Mouse (Mus musculus): ENCODE data around the gene Fanci.

The Fanci gene

DNA sequence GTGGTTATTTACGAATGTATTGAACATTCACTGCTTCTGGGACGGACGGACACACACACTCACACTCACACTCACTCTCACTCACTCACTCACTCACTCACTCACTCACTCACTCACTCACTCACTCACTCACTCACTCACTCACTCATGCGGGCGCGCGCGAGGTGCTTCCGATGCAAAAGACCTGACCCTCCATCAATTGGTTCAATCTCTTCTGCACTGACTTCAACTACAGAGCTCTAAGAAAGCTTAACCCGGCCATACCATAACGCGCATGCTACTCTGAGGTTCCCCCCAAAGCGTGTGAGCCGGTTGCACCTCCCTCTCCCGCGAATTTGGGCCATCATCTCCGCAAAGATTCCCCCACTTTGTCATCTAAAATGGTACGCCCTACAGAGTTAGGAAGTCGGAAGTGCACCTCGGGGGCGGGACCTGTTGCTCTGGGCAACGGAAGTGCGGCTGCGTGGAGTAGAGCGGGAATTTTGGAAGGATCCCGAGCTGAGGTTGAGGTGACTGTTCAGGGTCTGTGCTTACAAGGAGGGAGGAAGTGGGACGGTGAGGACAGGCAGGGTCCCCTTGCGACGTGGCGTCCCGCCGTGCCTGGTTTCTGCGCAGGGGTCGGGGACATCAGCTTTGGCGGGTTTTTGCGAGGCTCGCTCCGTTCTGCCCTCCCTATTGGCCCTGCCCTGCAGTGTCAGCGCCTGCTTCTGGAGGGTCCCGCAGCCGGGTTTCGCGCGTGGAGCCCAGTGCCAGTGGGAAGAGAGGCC, at the start of gene Fanci:
Gene Fanci, plus strand, starts transcription at position 47 of the 767 bp plus-strand sequence.
- under 1% methylated on average over 44 of the region's 44 CpGs for WGBS

DNA sequence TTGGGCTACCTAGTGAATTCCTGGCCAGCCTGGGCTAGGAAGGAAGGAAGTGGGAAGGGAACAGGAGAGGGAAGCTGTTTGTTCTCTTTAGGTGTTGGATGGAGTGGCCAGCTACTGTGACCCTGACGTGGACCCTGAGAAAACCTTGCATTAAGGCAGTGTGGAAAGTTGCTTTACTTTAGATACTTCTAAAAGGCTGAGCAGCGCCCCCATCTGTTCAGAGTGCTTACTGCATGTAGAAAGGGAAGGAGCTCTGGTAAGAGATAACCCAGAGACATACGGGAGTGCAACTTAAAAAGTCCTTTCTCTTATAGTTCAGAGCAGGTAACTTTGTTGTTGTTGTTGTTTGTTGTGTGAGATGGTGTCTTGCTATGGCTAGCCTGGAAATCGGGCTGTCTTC, 45.8 kb upstream of the Fanci start:
- 41% methylated on average over 4 of the region's 4 CpGs for WGBS

DNA sequence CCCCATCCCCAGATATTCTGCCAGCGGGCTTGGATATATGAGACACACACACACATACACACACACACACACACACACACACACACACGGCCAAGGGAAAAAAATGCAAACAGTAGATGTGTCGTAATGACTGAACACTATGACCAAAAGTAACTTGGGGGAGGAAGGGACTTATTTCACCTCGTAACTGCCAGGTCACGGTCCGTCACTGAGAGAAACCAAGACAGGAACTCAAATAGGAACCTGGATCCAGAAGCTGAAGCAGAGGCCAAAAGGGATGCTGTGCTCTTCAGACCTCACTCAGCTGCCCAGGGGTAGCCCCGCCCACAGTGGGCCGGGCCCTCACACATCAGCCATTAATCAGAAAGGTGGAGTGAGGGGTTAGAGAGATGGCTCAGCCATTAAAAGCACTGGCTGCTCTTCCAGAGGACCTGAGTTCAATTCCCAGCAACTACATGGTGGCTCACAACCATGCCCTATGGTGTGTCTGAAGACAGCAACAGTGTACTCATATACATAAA, 45.1 kb upstream of the Fanci start:
- 72% methylated on average over 8 of the region's 8 CpGs for WGBS

DNA sequence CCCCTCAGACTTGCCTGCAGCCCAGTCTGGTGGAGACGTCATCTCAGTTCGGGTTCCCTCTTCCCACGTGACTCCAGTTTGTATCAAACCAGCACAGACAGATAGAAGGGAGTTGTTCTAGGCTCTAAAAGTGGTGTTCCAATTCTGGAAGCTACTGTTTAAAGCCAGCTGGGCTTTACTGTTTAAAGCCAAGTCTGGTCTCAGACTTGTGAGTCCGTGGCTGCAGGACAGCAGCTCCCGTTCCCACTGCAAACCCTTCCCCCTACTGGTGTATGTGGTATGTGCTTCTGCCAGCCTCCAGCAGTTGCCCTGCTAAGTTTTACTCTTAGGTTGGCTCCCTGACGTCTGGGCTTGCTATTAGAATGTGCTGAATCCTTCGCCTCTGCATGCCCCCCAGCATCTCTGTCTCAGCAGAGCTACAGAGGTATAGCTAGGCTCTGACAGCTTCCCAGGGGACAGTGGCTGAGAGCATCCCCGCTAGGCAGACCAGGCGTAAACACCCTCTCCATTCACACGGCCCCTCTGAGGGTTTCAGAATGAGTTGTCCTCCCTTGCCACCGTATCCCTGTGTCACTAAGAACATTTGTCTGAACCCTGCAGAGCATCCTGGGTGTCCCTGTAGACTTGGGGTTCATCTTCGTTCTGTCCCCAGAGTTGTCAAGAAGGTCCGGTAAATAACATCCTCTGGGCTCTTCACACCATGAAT, 44.5 kb upstream of the Fanci start:
- 36% methylated on average over 13 of the region's 13 CpGs for WGBS

DNA sequence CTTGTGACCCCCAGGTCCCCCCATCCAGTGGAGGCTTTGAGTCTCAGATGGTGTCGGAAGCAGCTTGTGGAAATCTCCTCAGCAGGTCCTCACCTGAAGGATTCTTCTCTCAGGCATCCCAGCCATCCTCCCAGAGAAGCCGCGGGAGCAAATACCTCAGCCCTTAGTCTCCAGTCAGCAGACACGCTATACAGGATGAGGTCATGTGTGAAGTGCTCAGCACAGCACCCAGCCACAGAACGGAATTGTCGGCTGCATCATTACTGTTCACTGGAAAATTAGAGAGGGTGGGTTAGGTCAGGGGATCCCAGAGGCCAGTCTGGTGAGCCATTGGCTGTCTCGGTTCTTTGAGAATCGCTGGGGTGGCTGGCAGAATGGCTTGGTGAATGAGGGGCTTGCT, 42.9 kb upstream of the Fanci start:
- WGBS, result 71% methylated on average over 8 of the region's 8 CpGs

DNA sequence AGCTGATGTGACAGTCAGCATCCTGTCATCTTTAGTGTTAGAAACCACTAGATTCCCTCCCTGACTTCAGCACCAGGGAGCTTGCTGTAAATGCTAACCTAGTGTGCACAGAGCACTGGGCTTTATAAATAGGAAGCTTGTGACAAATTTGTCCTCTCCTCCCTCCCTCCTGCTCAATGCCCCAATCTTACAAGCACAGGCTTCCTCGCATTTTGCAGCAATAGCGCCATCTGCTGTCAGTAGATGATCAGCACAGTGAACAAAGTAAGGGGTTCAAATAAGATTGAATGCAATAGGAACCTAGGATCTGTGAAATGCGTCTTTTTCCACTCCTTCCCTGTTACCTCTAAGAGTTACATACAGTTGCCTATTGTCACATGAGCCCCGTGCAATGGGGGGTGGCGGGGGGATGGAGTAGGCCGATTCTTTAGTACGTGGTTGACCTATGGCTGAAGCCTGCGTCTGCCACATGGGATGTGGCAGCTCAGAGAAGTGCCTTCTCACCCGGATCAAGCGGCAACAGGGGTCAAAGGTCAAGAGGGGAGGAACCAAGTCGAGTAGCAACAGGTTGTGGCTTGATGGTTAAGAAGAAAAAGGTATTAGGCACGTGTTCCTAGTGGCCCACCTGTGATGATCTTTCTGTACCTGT, 41.9 kb upstream of the Fanci start:
- 37% methylated on average over 12 of the region's 12 CpGs for WGBS

DNA sequence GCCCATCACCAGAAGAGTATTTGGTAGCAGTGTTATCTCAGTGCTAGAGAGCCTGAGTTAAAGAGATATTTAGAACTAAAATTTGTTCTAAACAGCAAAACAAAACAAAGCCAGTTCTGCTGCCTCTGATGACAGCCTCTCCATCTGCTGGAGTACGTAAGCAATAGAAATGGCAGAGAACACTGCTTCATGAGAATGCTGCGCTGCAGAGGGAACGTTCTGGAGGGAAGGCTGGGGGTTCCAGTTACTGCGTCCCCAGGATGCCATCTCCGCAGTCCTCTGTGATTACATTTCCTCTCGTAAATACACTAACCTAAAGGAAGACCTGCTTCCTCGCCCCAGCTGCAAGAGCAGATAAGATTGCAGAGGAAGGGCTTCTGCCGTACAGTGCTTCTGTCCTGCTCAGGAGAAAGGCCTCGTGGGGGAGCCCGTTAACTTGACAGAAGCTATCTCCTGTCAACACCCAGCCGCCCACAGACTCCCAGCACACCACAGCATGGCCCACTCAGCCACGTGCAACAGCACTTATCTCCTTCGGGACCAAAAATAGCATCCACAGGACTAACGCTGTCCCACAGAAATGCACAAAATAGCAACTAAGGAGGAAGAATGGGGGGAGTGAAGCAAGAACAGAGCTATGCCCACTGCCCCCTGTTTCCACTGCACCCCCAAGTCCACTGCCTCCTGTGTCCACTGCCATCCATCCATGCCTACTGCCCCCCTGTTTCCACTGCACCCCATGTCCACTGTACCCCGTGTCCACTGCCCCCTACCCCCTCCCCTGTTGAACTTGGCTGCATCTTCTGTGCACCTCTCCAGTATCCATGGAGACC, 33.2 kb upstream of the Fanci start:
- WGBS, result 33% methylated on average over 15 of the region's 15 CpGs

DNA sequence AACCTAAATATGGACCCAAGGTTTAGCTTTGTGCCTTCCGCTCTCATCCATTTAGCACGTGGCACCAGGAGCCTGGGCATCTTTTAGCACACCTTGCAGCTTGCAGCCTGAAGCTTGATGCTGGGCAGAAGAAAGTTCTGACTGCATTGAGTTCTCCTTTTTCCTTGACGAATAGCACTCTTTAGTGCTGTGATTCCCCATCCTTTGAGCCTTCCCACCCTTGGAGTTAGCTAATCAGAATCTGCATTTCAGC, 32.6 kb upstream of the Fanci start:
- 39% methylated on average over 3 of the region's 3 CpGs for WGBS

DNA sequence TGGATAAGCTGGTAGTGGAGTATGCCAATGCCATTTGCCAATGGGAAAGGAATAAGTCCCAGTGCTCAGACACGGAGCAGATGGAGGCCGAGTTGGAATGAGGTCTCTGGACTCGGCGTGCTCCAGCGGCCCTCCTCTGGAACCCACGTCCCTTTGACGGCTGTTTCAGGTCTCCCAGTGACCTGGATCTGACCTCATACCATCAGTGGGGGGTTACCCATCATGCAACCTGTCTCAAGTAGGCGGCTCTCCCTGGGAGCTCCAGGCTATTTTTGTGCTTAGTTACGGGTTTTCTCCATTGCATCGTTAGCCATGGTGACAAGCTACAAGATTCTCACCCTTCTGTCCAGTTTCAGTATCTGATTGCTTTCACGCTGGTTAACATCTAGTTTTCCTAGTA, 31.7 kb upstream of the Fanci start:
- WGBS, result 46% methylated on average over 11 of the region's 11 CpGs

DNA sequence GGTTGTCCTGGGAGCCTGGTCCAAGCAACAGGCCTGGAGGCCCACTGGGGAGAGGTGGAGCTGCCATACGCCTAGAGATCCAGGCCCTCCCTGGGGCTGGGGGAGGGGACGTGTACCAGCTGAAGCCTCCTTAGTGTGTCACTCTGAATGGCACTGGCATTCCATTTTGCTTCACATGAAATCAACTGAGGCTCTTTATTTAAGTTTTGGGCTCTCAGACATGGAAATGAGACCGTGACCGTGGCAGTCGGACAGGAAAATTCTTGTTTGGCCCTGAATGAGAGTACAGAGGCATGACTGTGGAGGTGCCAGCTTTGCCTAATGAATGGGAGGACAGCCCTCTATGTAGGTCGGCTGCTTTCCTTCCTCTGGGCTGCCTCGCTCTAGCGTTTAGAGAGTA, 29.5 kb upstream of the Fanci start:
- 24% methylated on average over 8 of the region's 8 CpGs for WGBS

DNA sequence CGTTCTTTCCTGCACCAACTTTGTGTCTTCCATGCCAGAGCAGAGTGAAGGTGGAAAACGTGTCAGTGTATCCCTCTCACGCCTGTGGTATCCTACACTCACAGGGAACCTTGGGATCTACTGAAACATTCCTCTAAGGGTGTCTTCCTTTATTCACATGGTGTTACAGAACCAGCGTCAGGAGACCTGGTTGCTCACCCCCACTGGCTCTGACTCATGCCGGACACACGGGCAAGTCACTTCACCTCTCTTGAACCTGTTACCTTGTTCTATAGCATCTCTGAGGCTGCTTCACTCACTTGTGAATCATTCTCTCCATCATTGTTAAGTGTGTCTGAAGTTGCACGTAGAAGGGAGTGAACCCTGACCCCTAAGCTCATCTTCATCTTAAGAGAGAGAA, 28.9 kb upstream of the Fanci start:
- WGBS, result 39% methylated on average over 7 of the region's 7 CpGs

DNA sequence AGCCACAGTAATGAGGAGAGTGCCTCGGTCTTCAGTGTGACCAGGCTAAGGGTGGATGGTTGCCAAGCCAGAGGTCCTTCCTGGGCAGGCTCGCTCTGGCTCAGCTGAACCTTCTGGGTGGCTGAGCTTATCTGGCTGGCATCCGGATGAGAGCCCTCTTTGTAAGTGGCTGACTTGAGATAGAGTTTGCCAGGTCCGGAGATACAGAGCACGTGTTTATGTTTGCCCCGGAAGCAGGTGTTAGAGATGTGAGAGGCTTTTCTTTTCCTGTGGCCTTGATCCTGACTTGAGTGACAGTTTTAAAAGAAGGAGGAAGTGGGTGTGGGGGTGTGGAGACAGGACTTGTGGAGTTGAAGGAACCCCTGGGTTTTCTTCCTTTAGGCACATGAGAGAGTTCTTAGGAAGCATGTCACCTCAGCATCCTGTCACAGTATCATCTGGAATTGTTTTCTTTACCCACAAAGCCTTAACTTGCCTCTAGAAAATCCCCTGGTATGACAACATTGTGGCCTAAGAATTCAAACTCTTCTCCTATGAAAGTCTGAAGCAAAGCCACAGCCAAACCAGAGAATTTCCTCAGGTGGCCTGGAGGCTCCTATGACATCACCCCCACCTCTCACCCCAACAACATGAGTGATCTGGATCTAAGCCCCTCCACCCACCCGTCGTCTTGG, 28.2 kb upstream of the Fanci start:
- 40% methylated on average over 8 of the region's 8 CpGs for WGBS

DNA sequence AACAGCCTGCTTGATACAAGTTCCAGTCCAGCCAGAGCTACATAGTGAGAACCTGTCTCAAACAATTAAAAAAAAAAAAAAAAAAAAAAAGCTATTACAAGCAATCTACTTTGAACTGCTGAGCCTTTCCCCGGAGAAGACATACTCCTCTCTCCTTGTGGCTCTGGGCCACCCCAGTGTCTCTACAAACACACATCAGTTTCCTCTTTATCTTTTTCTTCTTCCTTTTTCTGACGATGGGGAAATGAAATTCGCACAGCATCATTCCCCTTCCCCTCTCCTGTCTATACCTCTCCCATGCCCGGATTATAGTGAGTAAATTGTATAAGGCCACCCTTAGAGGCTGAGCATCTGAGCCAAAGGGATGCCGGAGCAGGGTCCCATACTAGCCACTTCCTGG, 23.1 kb upstream of the Fanci start:
- WGBS, result 71% methylated on average over 5 of the region's 5 CpGs

DNA sequence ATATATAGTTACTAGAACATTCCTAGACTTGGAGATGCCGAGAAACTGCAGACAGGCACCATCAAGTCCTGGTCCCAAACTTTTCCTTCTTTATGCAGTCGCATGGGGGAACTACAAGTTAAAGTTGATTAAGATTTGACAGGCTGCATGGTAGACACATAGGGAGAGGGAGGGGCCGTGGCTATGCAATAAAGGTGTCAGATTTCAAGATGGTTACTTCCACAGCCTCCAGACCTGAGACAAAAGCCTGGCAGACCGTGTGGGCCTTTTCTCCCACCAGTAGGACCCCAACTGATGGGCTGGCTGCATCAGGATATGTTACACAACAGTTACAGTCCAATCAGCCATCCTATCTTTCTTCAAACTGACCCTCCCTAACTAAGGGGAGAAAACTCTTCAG, 22.3 kb upstream of the Fanci start:
- WGBS, result 54% methylated on average over 4 of the region's 4 CpGs

DNA sequence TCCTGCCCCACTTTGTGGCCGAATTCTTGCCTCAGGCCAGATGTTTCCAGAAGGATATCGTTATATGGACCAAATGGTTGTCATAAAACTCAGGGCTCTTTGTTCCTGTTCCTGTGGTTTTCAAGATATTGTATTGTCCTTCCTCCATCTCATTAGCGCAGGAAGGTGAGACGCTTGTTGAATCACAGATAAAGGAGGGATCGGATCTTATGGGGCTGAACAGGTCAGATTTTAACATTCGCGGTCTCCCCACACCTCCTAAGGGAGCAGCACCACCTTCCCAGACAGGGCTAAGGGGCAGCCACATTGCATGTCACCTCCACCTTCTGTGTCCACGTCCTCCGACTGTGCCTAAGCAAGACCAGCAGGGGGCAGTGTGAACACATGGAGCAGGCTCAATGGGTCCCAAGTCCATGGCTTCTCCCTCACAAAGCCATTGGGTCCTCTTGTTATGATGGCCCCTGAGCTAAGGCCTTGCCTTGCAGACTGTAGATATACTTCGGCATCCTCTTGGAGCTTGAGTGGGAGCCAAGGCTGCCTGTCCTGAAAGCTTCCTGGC, 20.3 kb upstream of the Fanci start:
- WGBS, result 40% methylated on average over 10 of the region's 10 CpGs

DNA sequence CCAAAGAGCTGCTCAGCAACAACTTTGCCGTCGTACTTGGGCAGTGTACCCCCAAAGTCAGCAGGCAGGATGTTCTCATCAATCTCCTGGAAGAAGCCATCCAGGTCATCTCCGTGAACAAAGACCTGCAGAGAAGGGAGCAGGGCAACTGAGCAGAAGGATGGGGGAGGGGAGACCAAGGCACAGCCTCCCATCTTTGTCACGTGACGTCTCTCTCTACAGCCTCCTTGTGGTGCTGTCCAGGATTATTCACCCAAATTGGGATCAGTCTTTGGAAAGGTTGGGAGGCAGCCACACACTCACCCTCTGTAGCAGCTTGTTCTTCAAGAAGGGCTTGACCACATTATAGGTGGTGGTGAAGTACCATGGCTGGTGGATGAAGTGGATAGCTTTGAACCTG, 16.1 kb upstream of the Fanci start:
- 74% methylated on average over 5 of the region's 5 CpGs for WGBS

DNA sequence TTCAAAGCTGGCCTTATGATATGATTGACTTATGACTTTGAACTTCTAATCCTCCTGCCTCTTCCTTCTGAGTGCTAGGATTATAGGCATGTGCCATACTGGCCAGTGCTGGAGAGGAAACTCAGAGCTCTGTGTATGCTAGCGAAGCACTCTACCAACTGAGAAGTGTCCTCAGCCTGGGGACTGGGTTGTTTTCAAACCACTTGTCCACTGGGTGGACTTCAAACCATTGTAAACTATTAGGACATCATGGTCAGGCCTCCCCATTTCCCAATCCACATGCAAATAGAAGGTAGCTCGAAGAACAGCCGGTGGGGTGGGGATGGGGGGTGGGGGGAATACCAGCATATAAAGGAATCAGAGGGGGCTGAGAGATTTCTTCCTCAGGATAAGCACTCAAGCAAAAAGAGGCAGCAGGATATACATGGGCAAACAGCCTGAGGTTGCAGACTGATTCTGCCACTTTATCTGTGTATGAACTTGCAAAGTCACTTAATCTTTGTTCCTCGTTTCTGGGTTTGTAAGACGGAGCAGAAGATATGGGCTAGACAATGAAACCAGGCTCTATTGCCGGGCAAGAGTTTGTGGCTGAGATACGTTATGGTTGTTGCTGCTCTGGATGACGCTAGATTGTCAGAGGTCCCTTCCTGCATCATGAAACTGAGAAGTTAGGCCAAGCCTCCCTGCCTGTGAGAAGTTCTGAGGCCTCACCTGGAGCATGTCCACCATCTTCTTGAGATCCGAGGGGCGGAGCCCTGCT, 15.0 kb upstream of the Fanci start:
- WGBS, result 90% methylated on average over 10 of the region's 10 CpGs

DNA sequence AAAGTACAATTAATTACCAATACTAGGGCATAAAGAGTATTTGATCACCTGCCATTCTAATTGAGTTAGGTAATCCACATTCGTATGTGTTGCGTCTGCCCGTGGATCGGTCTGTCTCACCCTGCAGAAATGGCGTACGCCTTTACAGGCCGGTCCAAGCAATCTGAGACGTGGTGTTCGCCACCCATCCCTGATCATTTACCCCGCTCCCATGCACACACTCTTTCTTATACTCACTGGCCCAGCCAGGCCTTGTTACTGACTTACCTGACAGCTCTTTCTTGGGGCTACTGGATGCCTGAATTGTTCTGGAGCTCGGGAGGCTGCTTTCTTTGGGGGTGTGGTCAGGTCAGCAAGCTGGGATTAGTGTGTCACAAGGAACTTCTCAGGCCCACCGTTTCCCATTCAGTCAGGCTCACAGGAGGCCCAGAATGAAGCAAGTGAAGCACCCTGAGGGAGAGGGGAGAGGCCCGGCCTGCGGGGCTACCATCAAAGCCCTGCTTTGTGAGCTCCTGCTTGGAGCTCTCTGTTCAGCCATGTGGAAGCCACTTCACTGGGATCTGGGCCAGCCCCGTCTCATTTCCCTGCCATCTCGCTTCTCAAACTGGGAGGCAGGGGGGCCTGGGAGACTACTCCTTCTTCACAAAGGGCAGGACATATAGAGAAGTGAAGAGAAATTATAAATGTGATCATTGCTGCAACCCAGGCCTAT, 5.2 kb upstream of the Fanci start, which contains the start of gene Rlbp1:
Gene Rlbp1, minus strand, starts transcription at position 627 of the 712 bp plus-strand sequence.
- 68% methylated on average over 16 of the region's 16 CpGs for WGBS

DNA sequence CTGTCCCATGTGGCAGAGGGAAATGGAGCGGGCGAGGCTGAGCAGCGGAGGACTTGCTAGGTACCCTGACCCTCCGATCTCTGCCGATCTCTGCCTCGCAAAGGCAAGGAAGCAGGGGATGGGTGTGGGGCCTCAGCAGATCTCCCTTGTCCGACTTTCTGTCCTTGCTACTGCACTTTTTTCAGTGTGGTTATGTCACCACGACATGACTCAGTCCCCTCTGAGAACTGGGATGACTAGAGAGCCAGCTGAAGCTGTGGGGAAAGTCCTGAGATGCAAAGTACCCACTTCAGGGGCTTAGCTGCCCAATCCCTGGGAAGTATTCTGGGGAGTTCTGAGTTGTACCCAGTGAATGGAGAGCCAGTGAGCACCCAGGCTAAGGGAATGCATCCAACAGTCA, 4.6 kb upstream of the Fanci start:
- WGBS, result 62% methylated on average over 8 of the region's 8 CpGs

DNA sequence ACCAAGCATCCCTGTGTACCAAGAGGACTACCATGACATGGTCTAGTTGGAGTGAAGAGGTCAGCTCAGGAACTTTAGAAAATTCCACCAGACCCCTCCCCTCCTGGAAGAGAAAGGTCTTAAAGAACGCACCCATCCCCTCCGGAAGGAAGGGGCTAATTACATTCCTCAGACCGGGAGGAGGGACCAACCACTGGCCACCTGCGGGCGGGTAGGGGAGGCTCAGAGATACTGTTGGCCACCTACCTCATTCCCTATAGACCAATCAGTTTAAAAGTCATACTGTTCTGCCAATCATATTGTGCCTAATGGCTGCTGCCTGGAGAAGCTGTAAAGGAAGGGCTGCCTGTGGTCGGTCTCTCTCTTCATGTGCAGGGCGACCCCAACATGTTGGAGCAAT, 3.7 kb upstream of the Fanci start:
- 67% methylated on average over 7 of the region's 7 CpGs for WGBS
